Mouse (Mus musculus): Measurements from ENCODE around the gene Tet3. TPM values are rescaled to one million over a fixed set of nuclear protein-coding genes. Genes with fewer than 3 reads are reported as not detected.

The Tet3 gene
- polyA plus RNA-seq, 1 experiment from 2014 or later = 27.7 TPM

DNA sequence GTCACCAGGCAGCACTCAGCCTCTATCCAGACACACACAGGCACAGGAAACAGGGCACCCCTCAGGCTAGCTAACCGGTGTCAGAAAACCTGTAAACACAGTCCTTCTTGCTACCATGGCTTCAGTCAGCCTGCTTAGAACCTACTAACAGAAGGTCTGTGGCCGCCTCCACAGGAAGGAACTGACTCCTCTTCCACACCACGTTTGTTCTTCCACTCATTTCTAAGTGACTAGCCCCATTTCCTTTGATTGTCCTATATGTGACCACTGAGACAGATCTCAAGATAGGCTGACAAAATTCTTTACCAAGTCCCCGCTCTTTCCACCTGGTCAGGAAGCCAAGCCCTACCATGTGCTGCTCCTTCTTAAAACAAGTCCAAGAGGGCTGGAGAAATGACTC, 10.0 kb downstream of the Tet3 start:
- no peak overlapping the region for H3K4me3 ChIP-seq
- H3K9me3 ChIP-seq = no peaks in the 10 kb centered on the region
- 47% methylated on average over 4 of the region's 4 CpGs for WGBS
- H3K9ac ChIP-seq = peak overlapping the region; percentile 58; the same call in 1 of the 2 replicates
- ATAC-seq (ENCODE audit: extremely low read depth, insufficient number of reproducible peaks, low FRiP score, low TSS enrichment) = no peak
- no peaks in the 10 kb centered on the region for H3K27me3 ChIP-seq (replicated peaks)
- peak overlapping the region; percentile 85 for H3K27ac ChIP-seq (replicated peaks)
- H3K4me1 ChIP-seq = peaks cover 99% of the 10 kb centered on the region
- H3K4me2 ChIP-seq = peak overlapping the region; percentile 44
- H3K36me3 ChIP-seq = peaks cover 37% of the 10 kb centered on the region

DNA sequence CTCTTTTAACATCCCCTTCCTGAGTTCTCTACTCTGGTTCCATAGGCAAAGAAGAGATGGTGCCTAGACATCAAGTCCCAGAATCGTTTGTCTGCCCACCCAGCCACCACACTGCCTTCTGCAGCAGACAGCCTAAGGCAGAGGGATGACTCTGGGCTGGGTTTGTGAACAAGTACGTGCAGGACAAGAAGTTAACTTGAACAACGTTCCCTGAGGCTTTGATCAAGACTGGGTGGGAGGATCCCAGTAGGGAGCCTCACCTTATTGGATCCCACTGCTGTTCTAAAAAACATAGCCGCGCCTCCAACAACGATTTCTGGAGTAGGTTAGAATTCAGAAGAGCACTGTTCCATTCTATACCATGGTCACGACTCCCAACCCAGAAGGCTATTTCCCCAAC, 11.9 kb downstream of the Tet3 start:
- Histone ChIP-seq H3K4me3 (no peak overlapping the region), H3K4me1 (peaks cover 100% of the 10 kb centered on the region), H3K4me2 (no peak overlapping the region), H3K9ac (peak overlapping the region; percentile 8; the same call in 1 of the 2 replicates), H3K36me3 (peaks cover 36% of the 10 kb centered on the region), H3K27ac (replicated peaks) (no peak overlapping the region), H3K27me3 (replicated peaks) (no peaks in the 10 kb centered on the region), H3K9me3 (no peaks in the 10 kb centered on the region)
- ATAC-seq (ENCODE audit: extremely low read depth, insufficient number of reproducible peaks, low FRiP score, low TSS enrichment) = no peak
- WGBS = 68% methylated on average over 7 of the region's 7 CpGs

DNA sequence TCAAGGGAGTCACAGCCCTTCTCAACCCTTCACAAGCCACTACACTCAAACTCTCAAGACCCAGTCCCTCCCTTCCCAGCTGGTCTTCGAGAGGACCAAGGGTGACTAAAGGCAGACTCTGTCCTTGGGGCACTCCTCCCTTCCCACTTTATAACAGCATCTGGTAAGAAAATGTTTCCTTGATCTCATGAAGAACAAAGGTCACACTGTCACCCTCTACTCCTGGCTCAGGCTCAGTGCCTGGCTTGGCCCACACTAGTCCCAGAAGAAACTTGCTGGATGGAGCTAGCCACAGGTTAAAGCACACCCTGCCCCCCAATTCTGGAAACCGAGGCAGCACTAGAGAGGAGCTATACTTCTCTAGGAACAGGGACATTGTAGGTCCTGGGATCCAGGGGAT, 13.1 kb downstream of the Tet3 start:
- Histone ChIP-seq H3K36me3 (peaks cover 33% of the 10 kb centered on the region), H3K27me3 (replicated peaks) (no peaks in the 10 kb centered on the region), H3K4me3 (no peak overlapping the region), H3K4me2 (no peak overlapping the region), H3K9ac (no peak overlapping the region), H3K27ac (replicated peaks) (no peak overlapping the region), H3K9me3 (no peaks in the 10 kb centered on the region), H3K4me1 (peaks cover 93% of the 10 kb centered on the region)
- no peak for ATAC-seq (ENCODE audit: extremely low read depth, insufficient number of reproducible peaks, low FRiP score, low TSS enrichment)
- WGBS = 71% methylated on average over 2 of the region's 2 CpGs

DNA sequence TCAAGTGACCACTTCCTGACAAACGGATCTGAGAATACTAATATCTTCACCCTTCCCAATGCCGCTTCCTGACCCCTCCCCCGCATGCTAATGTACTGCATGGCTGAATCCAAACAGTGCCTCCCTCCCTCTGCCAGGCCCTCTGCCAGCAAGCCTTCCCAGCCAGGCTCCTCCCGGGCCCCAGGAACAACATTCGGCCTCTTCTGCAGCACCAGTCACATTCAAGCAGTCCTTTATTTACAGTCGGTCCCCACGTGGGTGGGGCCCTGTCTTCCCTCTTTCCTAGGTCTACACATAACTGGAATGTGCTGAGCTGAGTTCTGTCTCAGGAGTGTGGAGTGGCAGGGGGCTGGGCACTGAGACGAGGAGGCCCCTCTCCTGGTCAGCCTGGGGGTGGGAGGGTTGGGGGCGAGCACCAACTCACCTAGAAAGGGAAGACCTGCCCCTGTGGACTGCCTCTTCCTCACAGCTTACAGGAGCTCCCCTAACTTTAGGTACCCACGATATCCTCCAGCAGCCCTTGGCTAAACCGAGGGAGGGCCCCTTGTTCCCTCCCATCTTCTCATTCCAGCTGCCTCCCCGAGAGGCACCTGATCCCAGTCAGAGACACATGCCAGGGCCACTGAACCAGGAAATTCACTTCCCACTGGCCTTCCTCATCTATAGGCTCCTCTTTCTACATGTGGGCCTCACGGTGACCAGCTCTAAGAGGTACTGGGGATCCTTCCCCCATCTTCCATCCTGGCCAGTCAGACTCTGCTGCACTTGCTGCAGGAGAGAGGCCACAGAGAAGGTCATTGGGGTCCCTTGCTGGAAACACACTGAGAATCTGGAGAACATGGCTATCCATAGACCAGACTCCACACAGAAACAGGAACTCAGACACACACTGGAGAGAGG, 15.2 kb downstream of the Tet3 start:
- Histone ChIP-seq H3K27ac (replicated peaks) (peak overlapping the region; percentile 95), H3K4me1 (peaks cover 92% of the 10 kb centered on the region), H3K4me3 (peak overlapping the region; percentile 27), H3K27me3 (replicated peaks) (no peaks in the 10 kb centered on the region), H3K9ac (peak overlapping the region; percentile 90), H3K4me2 (peak overlapping the region; percentile 94), H3K9me3 (no peaks in the 10 kb centered on the region), H3K36me3 (peaks cover 39% of the 10 kb centered on the region)
- WGBS = 5% methylated on average over 13 of the region's 13 CpGs
- ATAC-seq (ENCODE audit: extremely low read depth, insufficient number of reproducible peaks, low FRiP score, low TSS enrichment) = peak; percentile 34; the same call in 1 of the 2 replicates

DNA sequence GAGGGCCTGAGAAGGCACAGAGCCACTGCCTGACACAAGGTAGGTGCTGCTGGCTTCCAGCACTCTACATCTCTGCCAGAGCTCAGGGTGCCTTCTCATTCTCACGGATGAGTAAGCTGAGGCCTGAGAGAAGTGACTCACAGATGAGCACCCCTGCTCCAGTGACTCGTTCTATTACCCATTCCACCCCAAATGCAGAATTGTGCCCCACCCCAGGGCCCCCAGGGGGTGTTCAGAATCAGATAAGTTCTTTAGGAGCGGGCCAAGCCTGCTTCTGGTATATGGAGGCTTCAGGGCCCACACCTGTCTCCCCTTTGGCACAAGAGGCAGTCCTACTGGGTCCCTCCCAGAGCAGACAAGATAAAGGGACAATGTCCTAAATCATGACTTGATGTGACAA, 16.2 kb downstream of the Tet3 start:
- ATAC-seq (ENCODE audit: extremely low read depth, insufficient number of reproducible peaks, low FRiP score, low TSS enrichment) = no peak
- peaks cover 92% of the 10 kb centered on the region for H3K4me1 ChIP-seq

DNA sequence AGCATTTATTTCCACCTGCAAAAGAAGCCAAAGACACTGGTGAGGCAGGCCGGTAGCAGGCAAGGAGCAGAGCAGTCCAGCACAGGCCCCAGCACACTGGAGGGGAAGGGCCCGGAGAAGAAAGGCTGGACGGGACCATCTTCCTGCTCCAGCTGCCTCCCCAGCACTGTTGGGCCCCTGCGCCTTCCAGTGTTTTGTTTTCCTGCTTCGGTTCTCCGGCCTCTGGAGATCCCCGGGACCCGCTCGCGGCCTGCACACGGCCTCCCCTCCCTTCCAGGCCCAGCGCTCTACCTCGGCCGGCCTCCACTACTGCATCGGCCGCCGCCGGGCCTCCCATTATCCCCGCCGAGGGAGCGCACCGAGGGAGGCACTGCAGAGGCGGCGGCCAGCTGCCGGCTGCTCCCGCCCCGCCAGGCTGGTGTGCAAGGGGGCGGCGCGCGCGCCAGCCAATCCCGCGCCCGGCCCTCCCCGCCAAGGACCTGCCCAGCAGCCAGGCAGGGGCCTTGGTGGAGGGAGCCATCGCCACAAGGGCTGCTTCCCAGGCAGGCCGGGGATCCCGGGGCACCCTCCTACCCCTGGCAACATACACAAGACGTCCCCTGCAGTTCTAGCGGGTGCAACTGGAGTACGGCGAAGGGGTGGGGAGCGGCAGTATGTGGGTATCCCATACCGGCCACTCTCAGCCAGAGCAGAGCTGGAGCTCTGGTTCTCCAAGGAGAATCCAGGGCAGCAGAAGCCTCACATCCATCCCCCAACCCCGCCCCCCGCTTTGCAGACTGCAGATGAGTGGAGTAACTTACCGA, 17.4 kb downstream of the Tet3 start:
- under 1% methylated on average over 48 of the region's 48 CpGs for WGBS
- peaks cover 89% of the 10 kb centered on the region for H3K4me1 ChIP-seq

More for the DNA sequence above, 16.2 kb downstream of the Tet3 start:
- H3K9me3 ChIP-seq = no peaks in the 10 kb centered on the region
- peak overlapping the region; percentile 85 for H3K4me3 ChIP-seq
- peaks cover 41% of the 10 kb centered on the region for H3K36me3 ChIP-seq
- H3K9ac ChIP-seq = peak overlapping the region; percentile 90
- WGBS = 36% methylated on average over 3 of the region's 3 CpGs
- H3K4me2 ChIP-seq = peak overlapping the region; percentile 94
- peak overlapping the region; percentile 95 for H3K27ac ChIP-seq (replicated peaks)
- H3K27me3 ChIP-seq (replicated peaks) = no peaks in the 10 kb centered on the region

DNA sequence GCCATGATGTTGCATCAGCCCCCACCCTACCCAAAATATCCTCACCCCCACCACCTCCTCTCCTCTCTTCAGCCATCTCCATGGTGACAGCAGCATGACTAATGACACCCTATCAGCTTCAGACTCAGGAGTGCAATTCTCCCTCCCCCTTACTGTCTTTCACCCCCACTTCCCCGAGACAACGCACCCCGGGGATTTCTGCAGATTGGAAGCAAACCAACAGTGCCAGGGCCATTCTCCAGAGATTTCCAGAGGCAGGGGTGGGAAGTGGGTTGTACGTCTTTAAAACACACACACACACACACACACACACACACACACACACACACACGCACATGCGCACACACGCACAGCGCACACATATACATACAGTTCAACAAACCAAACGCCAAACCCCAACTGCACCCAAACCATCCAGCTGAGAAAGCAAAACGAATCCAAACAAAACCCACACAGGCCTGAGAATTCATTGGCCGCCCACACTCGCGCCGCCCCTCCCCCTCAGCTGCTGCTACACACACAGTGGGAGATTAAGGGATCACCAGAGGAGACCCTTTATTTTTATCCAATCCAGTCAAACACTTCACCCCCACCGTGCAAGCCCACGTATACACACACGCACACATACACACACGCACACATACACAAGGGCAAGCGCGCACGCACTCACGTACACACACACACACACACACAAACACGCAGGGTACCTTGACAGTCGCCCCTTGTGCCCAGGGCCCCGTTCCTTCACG, 18.2 kb downstream of the Tet3 start:
- Histone ChIP-seq H3K36me3 (peaks cover 38% of the 10 kb centered on the region), H3K9ac (peak overlapping the region; percentile 90), H3K4me1 (peaks cover 85% of the 10 kb centered on the region), H3K9me3 (no peaks in the 10 kb centered on the region), H3K27me3 (replicated peaks) (no peaks in the 10 kb centered on the region), H3K27ac (replicated peaks) (peak overlapping the region; percentile 95), H3K4me3 (peak overlapping the region; percentile 85), H3K4me2 (peak overlapping the region; percentile 94)
- ATAC-seq (ENCODE audit: extremely low read depth, insufficient number of reproducible peaks, low FRiP score, low TSS enrichment) = no peak
- WGBS = 4% methylated on average over 26 of the region's 26 CpGs

More for the DNA sequence above, 17.4 kb downstream of the Tet3 start:
- H3K9ac ChIP-seq = peak overlapping the region; percentile 90
- no peaks in the 10 kb centered on the region for H3K27me3 ChIP-seq (replicated peaks)
- peaks cover 46% of the 10 kb centered on the region for H3K36me3 ChIP-seq
- peak; percentile 84 for ATAC-seq (ENCODE audit: extremely low read depth, insufficient number of reproducible peaks, low FRiP score, low TSS enrichment)
- peak overlapping the region; percentile 94 for H3K4me2 ChIP-seq
- no peaks in the 10 kb centered on the region for H3K9me3 ChIP-seq
- H3K4me3 ChIP-seq = peak overlapping the region; percentile 85
- peak overlapping the region; percentile 95 for H3K27ac ChIP-seq (replicated peaks)

DNA sequence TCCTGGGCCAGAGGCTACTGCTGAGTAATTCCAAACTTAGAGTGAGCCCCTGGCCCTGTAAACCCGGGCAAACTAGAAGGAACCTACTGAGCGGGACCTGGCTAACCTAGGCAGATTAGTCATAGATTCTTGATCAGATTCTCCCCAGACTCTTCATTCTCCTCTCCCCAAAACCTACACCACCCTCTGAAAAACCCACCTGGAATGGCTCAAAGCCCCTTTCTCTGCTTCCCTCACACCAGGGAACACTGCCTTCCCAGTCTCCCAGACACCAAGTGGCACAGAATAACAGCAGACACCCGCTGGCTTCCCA, 18.7 kb downstream of the Tet3 start:
- Histone ChIP-seq H3K4me1 (peaks cover 85% of the 10 kb centered on the region), H3K4me3 (peak overlapping the region; percentile 85), H3K36me3 (peaks cover 38% of the 10 kb centered on the region), H3K27me3 (replicated peaks) (no peaks in the 10 kb centered on the region), H3K9ac (peak overlapping the region; percentile 90), H3K9me3 (no peaks in the 10 kb centered on the region), H3K27ac (replicated peaks) (peak overlapping the region; percentile 95; the same call in 1 of the 2 replicates), H3K4me2 (peak overlapping the region; percentile 94)
- ATAC-seq (ENCODE audit: extremely low read depth, insufficient number of reproducible peaks, low FRiP score, low TSS enrichment) = no peak
- WGBS = 30% methylated on average over 3 of the region's 3 CpGs

DNA sequence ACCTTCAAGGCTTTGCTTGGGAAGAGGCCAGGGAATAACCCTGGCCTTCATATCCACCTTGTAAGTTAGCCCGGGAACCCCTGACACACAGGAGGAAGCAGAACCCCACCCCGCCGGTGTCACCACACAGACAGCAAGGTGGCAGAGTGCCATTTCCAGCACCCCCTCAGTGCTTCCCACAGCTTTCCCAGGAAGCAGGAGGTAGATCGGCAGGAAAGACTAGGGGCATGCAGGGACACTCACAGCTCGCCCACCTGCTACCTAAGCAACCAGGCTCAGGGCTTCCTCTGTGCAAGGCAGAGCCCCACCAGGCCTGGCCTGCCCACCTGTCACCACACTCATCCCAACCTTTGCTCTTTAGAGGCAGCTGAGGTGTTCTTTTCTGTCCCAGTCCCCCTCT, 19.1 kb downstream of the Tet3 start:
- Histone ChIP-seq H3K27ac (replicated peaks) (peak overlapping the region; percentile 95; the same call in 1 of the 2 replicates), H3K9ac (peak overlapping the region; percentile 90)

DNA sequence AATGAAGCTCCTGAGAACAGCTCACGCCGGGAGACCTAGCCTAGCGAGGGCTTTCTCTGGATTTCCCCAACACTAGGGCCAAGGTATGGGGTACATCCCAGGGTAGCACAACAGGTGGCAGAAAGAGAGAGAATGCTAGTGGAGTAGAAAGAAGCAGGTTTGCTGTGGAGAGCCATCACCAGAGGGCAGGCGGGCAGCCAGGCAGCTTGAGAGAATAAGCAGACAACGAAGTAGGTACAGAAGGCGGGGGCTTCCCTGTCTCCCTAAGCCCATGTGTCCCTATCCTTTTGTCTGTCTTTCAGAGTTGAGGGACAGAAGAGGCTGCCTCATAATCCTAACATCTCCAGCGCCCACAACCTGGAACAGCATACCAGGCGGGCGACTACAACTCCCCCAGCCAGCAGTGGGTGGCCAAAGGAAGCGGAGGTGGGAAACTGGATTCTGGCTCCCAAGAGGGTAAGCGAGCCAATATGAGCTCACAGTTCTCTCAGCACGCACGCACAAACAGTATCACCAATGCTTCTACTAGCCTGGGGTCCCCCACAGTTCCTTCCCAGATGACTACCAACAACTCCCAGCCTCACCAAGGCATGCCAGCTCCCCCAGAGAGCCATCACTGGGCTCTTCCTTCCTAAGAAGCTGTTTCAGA, 19.6 kb downstream of the Tet3 start:
- Histone ChIP-seq H3K36me3 (peaks cover 39% of the 10 kb centered on the region), H3K27me3 (replicated peaks) (no peaks in the 10 kb centered on the region), H3K4me2 (peak overlapping the region; percentile 94), H3K9me3 (no peaks in the 10 kb centered on the region), H3K9ac (peak overlapping the region; percentile 90), H3K4me1 (peaks cover 85% of the 10 kb centered on the region), H3K4me3 (peak overlapping the region; percentile 85; the same call in 1 of the 2 replicates), H3K27ac (replicated peaks) (no peak overlapping the region)
- WGBS = 83% methylated on average over 13 of the region's 13 CpGs
- ATAC-seq (ENCODE audit: extremely low read depth, insufficient number of reproducible peaks, low FRiP score, low TSS enrichment) = no peak

More for the DNA sequence above, 19.1 kb downstream of the Tet3 start:
- Histone ChIP-seq H3K4me2 (peak overlapping the region; percentile 94), H3K36me3 (peaks cover 38% of the 10 kb centered on the region), H3K27me3 (replicated peaks) (no peaks in the 10 kb centered on the region), H3K4me1 (peaks cover 85% of the 10 kb centered on the region), H3K4me3 (peak overlapping the region; percentile 85), H3K9me3 (no peaks in the 10 kb centered on the region)
- WGBS = 54% methylated on average over 5 of the region's 5 CpGs
- ATAC-seq (ENCODE audit: extremely low read depth, insufficient number of reproducible peaks, low FRiP score, low TSS enrichment) = no peak

Measured in heart, embryonic 13.5 days (tissue).